Mouse (Mus musculus) midbrain, embryonic 15.5 days (tissue): Measurements from ENCODE around the gene Figla. TPM values are rescaled to one million over a fixed set of nuclear protein-coding genes. Genes with fewer than 3 reads are reported as not detected.
"Not testable (repeated sequence)": the region's sequence is repeated elsewhere in the genome, so short reads cannot be mapped to it uniquely, and the experiment has no call there.

ENCODE experiments used
- ATAC-seq: fragments of 200-750 bp; cut with Nextera tagmentation; replicated peaks from 2 replicates; pipeline ENCODE4 v1.8.0; 2017; ENCODE audit warnings: moderate TSS enrichment
- H3K27ac ChIP-seq: fragments of 300-500 bp; sonication (generic); 2 replicates; pipeline ENCODE4 v1.5.1; 2015; ENCODE audit warnings: mild to moderate bottlenecking, inconsistent platforms
- H3K27me3 ChIP-seq: fragments of 300-500 bp; sonication (generic); replicated peaks from 2 replicates; pipeline ENCODE4 v1.6.1; 2015; ENCODE audit warnings: inconsistent platforms
- H3K36me3 ChIP-seq: fragments of 300-500 bp; sonication (generic); replicated peaks from 2 replicates; pipeline ENCODE4 v1.6.1; 2015; ENCODE audit warnings: inconsistent platforms
- H3K4me1 ChIP-seq: fragments of 300-500 bp; sonication (generic); 2 replicates; pipeline ENCODE4 v1.6.1; 2015; ENCODE audit warnings: inconsistent platforms
- H3K4me2 ChIP-seq: fragments of 300-500 bp; sonication (generic); 2 replicates; pipeline ENCODE4 v1.6.1; 2015; ENCODE audit warnings: inconsistent platforms, mild to moderate bottlenecking, moderate library complexity
- H3K4me3 ChIP-seq: fragments of 300-500 bp; sonication (generic); 2 replicates; pipeline ENCODE4 v1.5.1; 2015; ENCODE audit warnings: mild to moderate bottlenecking, inconsistent platforms
- H3K9ac ChIP-seq: fragments of 300-500 bp; sonication (generic); 2 replicates; pipeline ENCODE4 v1.6.1; 2015; ENCODE audit warnings: mild to moderate bottlenecking, inconsistent platforms
- H3K9me3 ChIP-seq: fragments of 300-500 bp; sonication (generic); 2 replicates; pipeline ENCODE4 v1.6.1; 2016; ENCODE audit warnings: inconsistent platforms
- WGBS: fragments of 180-500 bp; shearing (Covaris S2); methylation state at CpG from one replicate; pipeline ENCODE4 v1.1.7; 2015; ENCODE audit warnings: mixed read lengths; 5-methylcytosine and 5-hydroxymethylcytosine counted together
- polyA plus RNA-seq: library from polyadenylated mRNA; unstranded; fragments of >200 nt; fragmentation: Nextera tagmentation; extraction: Ambion mirVana; gene quantifications from 2 replicates; pipeline ENCODE4 v1.2.1, GENCODE M21; 2015

The Figla gene
- polyA plus RNA-seq, 1 experiment from 2014 or later = not detected

DNA sequence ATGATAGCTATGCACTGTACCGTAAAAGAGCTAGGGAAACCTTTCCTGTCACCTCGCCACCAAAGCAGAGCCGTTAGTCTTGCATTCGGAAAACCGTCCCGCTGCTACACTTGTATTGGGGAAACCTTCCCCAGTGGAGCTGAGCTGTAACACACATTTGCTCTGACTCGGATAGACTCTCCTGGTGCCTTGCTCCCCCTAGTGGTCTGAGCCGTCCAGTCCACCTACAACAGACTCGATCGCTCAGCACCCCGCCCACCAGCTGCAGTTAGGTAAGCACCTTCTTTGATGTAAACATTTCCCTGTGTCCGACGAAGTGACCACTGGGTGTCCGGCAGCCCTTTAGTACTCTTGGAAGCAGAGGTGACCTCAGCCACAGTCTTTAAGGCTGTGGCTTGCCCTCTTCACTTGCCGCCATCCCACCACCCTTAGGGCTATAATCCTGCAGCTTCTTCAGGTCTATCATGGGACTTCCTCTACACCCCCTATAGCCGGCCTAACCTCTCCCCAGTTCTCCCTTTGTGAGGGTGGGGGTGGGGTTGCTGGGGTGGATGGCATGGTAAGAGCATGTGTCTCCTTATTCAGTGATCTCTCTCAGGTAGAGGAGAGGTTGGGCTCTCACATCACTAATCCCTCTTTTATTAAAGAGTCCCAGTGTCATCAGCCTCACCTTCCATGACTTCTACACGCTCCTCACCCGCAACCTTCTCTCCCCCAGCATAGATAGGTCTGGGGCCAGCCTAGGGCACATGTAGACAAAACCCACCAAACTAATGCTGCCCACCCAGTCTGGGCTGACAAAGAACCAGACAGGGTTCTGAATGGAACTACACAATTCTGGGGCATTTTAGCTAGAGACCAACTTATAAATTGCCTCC, 11.5 kb upstream of the Figla start:
- no peak overlapping the region for H3K27ac ChIP-seq
- peaks cover 2% of the 10 kb centered on the region; the same call in 1 of the 2 replicates for H3K4me1 ChIP-seq
- no peaks in the 10 kb centered on the region for H3K9me3 ChIP-seq
- H3K4me2 ChIP-seq = peak overlapping the region; percentile 50
- H3K4me3 ChIP-seq = peak overlapping the region; percentile 21
- WGBS = 14% methylated on average over 18 of the region's 18 CpGs
- peak overlapping the region; percentile 12; the same call in 1 of the 2 replicates for H3K9ac ChIP-seq
- peak; percentile 93 for ATAC-seq
- no peaks in the 10 kb centered on the region for H3K27me3 ChIP-seq
- no peaks in the 10 kb centered on the region for H3K36me3 ChIP-seq

DNA sequence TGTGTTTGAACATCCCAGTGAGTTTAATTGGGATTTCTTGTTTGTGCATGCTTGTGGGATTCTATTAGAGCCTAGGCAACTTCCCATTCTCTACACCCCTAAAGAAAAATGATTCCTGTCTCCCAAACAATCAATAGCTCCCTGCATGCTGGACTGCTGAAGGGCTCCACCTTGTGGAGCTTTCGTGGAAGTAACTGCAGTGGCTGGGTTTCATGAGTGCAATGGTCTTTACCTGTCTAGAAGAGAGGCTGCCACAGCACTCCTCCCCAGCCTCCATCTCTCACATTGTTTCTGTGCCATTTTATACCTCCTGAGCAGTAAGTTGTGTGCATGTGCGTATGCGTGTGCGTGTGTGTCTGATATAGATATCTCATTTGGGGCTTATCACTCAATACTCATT, 6.0 kb upstream of the Figla start:
- ATAC-seq = no peak
- H3K27ac ChIP-seq = no peak overlapping the region
- WGBS = 33% methylated on average over 4 of the region's 4 CpGs

DNA sequence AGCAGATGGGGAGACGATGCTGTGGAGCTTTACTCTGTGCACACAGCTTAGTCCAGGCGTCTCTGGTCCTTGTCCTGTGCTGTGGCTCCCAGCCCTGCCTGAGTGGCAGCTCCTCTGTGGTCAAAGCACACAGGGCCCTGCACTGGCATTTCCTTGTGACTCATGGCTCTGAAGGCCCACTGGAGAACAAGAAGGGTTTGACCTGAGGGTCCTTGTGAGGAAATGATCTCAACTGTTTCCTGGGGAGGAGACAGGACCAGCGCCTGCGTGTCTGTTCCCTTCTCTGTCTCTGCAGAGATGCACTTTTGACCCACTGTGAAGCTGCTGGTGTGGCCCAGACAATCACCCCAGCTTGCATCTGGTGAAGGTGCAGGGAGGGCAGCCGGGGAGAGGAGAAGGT, 1.2 kb upstream of the Figla start:
- not testable (repeated sequence) for ATAC-seq, H3K9ac ChIP-seq, H3K4me2 ChIP-seq, H3K27me3 ChIP-seq, H3K9me3 ChIP-seq, H3K4me1 ChIP-seq, H3K36me3 ChIP-seq, H3K27ac ChIP-seq, H3K4me3 ChIP-seq
- 78% methylated on average over 5 of the region's 5 CpGs for WGBS

More for the DNA sequence above, 6.0 kb upstream of the Figla start:
- no peaks in the 10 kb centered on the region for H3K4me1 ChIP-seq
- H3K36me3 ChIP-seq = no peaks in the 10 kb centered on the region
- H3K9me3 ChIP-seq = no peaks in the 10 kb centered on the region
- H3K9ac ChIP-seq = no peak overlapping the region
- no peaks in the 10 kb centered on the region for H3K27me3 ChIP-seq
- H3K4me3 ChIP-seq = no peak overlapping the region
- no peak overlapping the region for H3K4me2 ChIP-seq

DNA sequence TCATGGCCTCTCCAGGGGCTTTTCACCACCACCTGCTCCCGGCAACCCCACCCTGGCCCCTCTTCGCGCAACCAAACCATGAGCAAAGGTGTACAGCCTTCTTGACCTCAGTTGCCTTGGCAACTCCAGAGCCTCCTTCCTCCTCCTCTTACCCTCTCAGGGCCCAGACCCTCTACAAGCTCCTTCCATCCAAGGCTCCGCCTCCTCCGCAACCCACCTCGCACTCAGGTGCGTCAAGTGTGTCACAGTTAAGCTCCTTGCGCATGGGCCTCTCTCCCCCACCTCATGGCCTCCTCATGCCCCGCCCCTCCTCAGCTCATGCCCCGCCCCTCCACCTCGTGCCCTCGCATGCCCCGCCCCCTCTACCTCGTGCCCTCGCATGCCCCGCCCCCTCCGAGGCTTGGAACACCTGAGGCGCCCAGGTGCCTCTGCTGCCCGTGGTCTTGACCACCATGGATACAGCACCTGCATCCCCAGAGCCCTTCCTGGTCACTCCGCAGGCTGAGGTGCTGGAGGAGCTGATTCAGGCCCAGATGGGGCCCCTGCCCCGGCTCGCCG, 901 bp downstream of the Figla start:
- Histone ChIP-seq H3K4me2 (no peak overlapping the region), H3K9me3 (no peaks in the 10 kb centered on the region), H3K36me3 (no peaks in the 10 kb centered on the region), H3K27ac (no peak overlapping the region), H3K9ac (no peak overlapping the region), H3K4me1 (no peaks in the 10 kb centered on the region), H3K4me3 (no peak overlapping the region), H3K27me3 (no peaks in the 10 kb centered on the region)
- no peak for ATAC-seq
- 83% methylated on average over 23 of the region's 23 CpGs for WGBS

DNA sequence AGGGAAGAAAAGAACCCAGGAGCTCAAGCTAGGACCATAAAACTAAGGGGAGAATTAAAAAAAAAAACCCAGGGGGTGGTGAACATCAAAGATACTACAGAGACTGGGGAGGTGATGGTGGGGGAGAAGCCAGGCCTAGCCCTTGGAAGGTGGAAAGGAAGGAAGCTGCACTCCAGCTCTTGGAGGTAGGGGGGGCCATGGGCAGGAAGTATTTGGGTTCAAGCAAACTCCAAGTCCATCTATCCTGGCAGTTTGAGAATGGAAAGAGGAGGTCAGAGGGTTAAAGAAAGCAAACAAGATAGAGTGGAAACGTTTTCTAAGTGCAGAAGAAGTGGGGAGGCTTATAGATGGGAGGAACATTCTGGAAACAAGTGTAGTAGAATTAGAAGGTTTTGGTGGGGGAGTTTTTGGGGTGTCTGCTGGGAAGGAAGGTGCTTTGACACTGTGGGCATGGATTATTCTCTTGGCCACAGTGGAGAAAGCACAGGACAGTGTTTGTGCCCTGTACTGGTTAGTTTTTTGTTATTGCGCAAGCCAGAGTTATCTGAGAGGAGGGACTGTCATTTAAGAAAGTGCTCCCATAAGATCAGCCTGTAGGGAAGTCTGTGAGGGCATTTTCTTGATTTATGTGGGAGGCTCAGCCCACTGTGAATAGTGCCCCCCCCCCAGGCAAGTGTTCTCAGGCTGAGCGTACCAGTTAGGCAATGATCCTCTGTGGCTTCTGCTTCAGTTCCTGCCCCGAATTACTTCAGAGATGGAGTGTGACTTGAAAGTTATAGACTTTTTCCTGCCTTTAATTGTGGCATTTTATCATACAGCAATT, 3.7 kb downstream of the Figla start:
- H3K9me3 ChIP-seq = no peaks in the 10 kb centered on the region
- no peaks in the 10 kb centered on the region for H3K27me3 ChIP-seq
- WGBS = 70% methylated on average over 4 of the region's 4 CpGs
- no peaks in the 10 kb centered on the region for H3K36me3 ChIP-seq
- no peak overlapping the region for H3K27ac ChIP-seq
- no peaks in the 10 kb centered on the region for H3K4me1 ChIP-seq
- no peak overlapping the region for H3K9ac ChIP-seq
- no peak overlapping the region for H3K4me3 ChIP-seq
- no peak for ATAC-seq
- no peak overlapping the region for H3K4me2 ChIP-seq

DNA sequence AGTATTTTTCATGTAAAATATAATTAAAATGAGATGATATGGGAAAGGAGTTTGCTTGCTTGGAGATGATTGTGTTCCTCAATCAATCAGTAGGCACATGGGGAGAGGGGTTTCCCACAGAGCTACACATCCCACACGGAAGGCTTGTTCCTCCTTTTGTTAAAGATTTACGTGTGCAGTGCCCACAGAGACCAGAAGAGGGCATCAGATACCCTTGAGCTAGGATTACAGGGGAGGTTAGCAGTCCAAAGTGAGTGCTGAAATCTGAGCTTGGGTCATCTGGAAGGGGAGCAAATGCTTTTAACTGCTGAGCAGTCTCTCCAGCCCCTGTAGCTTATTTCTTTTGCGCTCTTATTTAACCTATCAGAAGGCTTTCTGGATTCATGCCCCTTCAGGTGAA, 5.0 kb downstream of the Figla start:
- no peaks in the 10 kb centered on the region for H3K27me3 ChIP-seq
- no peak overlapping the region for H3K9ac ChIP-seq
- no peak overlapping the region for H3K4me3 ChIP-seq
- no peak overlapping the region for H3K27ac ChIP-seq
- H3K4me2 ChIP-seq = no peak overlapping the region
- H3K9me3 ChIP-seq = no peaks in the 10 kb centered on the region
- no peaks in the 10 kb centered on the region for H3K4me1 ChIP-seq
- no peak for ATAC-seq
- WGBS = 26% methylated on average over 3 of the region's 3 CpGs
- H3K36me3 ChIP-seq = no peaks in the 10 kb centered on the region

DNA sequence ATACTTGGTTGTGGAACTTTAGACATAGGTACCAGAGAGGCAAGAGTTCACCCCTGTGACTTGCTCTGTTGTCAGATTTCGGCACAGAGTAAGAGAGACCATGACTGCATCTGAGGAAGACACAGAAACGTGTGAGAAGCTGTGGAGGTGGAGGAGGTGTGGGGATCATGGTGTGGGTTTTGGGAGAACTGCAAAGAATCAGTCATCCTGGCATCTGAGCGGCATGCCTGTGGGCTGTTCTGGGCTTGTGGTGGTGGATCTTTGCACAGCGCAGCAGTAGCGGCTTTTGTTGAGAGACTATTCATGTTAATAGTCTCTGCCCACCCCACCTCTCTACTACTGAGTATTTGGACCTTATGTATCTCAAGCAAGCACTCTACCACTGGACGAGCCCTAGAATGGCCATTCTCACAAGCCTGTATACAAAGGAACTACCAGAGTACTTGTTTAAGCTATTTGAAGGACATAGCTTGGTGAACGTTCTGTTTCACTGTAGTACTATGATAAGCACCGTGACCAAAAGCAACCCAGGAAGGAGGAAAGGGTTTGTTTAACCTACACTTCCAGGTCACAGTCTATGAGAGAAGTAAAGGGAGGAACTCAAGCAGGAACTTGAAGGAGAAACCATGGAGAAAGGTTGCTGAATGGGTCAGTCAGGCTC, 10.8 kb downstream of the Figla start:
- H3K27ac ChIP-seq = no peak overlapping the region
- H3K4me3 ChIP-seq = no peak overlapping the region
- no peaks in the 10 kb centered on the region for H3K36me3 ChIP-seq
- H3K4me2 ChIP-seq = no peak overlapping the region
- WGBS = 85% methylated on average over 8 of the region's 8 CpGs
- H3K9me3 ChIP-seq = no peaks in the 10 kb centered on the region
- no peak overlapping the region for H3K9ac ChIP-seq
- no peaks in the 10 kb centered on the region for H3K27me3 ChIP-seq
- peaks cover 31% of the 10 kb centered on the region for H3K4me1 ChIP-seq
- ATAC-seq = no peak

DNA sequence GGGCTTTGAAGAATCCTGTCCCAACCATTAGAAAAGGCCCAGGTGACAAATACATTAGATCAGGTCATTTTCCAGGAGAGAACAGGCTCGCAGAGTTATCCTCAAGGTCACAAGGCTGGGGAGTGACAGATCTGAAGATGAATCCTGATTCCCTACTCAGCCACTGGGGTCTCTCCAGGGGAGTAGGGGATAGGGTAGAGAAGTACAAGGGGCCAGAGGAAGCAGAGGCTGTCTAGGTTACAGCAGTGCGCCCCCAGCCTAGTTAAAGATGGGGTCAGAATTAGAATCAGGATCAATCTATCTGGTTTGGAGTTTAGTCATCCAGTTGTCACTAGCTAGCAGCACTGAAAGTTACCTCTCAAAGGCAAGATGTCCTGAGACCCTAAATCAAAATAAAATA, 12.2 kb downstream of the Figla start:
- Histone ChIP-seq H3K9ac (peak overlapping the region; percentile 98), H3K4me1 (peaks cover 45% of the 10 kb centered on the region), H3K4me3 (peak overlapping the region; percentile 84), H3K27me3 (no peaks in the 10 kb centered on the region), H3K9me3 (no peaks in the 10 kb centered on the region), H3K36me3 (no peaks in the 10 kb centered on the region), H3K4me2 (peak overlapping the region; percentile 71), H3K27ac (peak overlapping the region; percentile 97)
- 34% methylated on average over 2 of the region's 2 CpGs for WGBS
- ATAC-seq = peak; percentile 41

DNA sequence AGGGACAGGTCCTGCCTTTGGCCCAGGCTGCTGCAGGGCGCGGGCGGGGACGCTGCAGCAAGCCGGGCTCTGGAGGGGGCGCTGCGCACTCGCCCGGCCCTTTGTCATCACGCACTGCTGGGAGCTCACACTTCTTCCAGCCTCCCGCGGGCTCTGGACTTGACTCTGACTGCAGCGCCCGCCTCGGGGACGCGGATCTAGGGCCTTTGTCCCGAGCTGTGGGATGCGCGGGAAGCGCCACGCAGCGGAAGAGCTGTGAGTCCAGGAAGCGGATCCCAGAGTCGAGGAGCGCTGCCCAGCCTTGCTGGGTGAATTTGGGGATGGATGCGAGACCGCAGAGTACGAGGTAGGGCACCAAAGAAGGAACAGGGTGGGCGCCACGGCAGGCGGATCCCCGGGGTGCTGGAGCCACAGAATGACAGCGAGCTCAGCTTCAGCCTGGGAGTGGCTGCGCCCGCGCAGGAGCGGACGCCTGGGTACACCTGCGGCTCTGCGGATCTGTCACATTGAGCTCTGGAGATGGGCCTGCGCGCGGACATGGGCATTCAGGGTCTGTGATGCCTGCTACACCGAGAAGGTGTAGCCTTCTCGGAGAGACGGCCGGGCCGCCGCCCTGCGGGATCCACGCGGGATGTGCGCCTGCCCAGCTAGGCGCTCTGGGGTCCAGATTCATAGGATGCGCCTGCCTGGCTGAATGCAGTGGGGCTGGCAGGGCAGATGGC, 12.8 kb downstream of the Figla start, which contains the start of gene Add2:
Add2 (plus strand) TSS at position 81 of the 722 bp plus-strand sequence.
- peak; percentile 87 for ATAC-seq

DNA sequence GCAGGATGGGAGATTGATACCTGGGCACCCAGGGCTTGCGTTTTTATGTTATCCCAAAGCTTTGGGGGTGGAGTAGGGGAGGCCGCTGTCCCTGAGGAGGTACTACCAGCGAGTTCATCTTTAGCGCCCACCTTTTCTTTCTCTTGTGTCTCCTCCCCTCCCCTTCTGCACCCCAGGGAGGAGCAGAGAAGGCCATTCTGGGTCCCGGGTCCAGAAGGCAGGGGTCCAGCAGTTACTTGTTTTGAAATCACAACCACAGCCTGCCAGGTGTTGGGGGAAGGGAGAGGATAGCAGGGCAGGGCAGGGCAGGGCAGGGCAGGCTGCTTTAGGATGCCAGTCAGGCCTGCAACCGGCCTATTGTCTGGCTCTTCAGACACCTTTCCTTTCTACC, 13.3 kb downstream of the Figla start:
- Histone ChIP-seq H3K4me3 (peak overlapping the region; percentile 84), H3K9ac (peak overlapping the region; percentile 98), H3K9me3 (no peaks in the 10 kb centered on the region), H3K4me1 (peaks cover 52% of the 10 kb centered on the region), H3K4me2 (peak overlapping the region; percentile 71), H3K36me3 (no peaks in the 10 kb centered on the region), H3K27me3 (no peaks in the 10 kb centered on the region), H3K27ac (peak overlapping the region; percentile 97)
- WGBS = 2% methylated on average over 6 of the region's 6 CpGs
- ATAC-seq = peak; percentile 43

More for the DNA sequence above, 12.8 kb downstream of the Figla start, which contains the start of gene Add2:
- peak within 1 kb of the TSS; percentile 71 for H3K4me2 ChIP-seq
- H3K27ac ChIP-seq = peak within 1 kb of the TSS; percentile 97
- under 1% methylated on average over 56 of the region's 56 CpGs for WGBS
- H3K9ac ChIP-seq = peak within 1 kb of the TSS; percentile 98
- peaks cover 51% of the 10 kb centered on the region for H3K4me1 ChIP-seq
- H3K4me3 ChIP-seq = peak within 1 kb of the TSS; percentile 84
- H3K27me3 ChIP-seq = no peaks in the 10 kb centered on the region
- H3K36me3 ChIP-seq = no peaks in the 10 kb centered on the region
- H3K9me3 ChIP-seq = no peaks in the 10 kb centered on the region

DNA sequence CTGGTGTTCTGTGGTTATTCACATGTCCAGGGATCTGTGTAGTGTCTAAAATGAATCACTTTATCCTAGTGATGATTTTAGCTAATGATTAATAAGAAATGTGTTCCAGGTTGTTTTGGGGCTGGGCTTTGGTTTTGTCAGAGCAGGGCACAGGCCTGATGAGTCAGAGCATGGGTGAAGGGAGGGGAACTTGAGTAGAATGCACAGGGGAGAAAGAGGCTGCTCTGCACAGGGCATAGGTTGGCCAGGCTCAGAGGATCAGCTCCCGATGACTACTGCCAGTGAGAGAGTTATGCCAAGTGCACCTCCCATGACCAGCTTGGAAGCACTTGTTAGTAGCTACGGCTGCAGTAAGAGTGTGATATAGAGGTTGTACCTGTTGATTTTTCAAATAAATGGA, 15.6 kb downstream of the Figla start:
- Histone ChIP-seq H3K9ac (peak overlapping the region; percentile 34), H3K27ac (no peak overlapping the region), H3K27me3 (no peaks in the 10 kb centered on the region), H3K4me1 (peaks cover 58% of the 10 kb centered on the region), H3K9me3 (no peaks in the 10 kb centered on the region), H3K36me3 (no peaks in the 10 kb centered on the region), H3K4me2 (peak overlapping the region; percentile 71), H3K4me3 (peak overlapping the region; percentile 84)
- no peak for ATAC-seq
- WGBS = 60% methylated on average over 2 of the region's 2 CpGs
